Mouse (Mus musculus): ENCODE results near the gene Cpsf3.

GRCm38 (mm10) chr12:21265946-21266783 is 19.0 kb upstream of the Cpsf3 start:
- TF ChIP-seq POLR2A (IDR thresholded peaks at IDR 0.05; ENCODE audit: borderline replicate concordance, insufficient read depth, low read length) (no peak), CTCF (IDR thresholded peaks at IDR 0.05; ENCODE audit: borderline replicate concordance, insufficient read depth, low read depth, low read length) (peak; percentile 82)
